Mouse (Mus musculus): ENCODE data around the gene Krt15. TPM values are rescaled to one million over a fixed set of nuclear protein-coding genes. Genes with fewer than 3 reads are reported as not detected.
A peak's percentile ranks its signal among the peaks of the same experiment; 100 is the strongest.

Krt15 gene
- polyA plus RNA-seq (2014; fragmentation: Nextera tagmentation; extraction: Ambion mirVana) = 3.4 and 6.7 TPM in 2 replicates

GRCm38 (mm10) chr11:100135731-100136130 is at the start of gene Krt15:
TSS of gene Krt15 (minus strand) at chr11:100135928.
- no peaks in the 10 kb centered on the region for H3K9me3 ChIP-seq (ENCODE audit: control insufficient read depth, low read length)
- no peak for DNase-seq (ENCODE audit: low spot score)
- H3K4me1 ChIP-seq (ENCODE audit: control insufficient read depth, insufficient read depth, low read length) = 0 out of 2 replicates have a peak, but pooled peaks cover 4% of the 10 kb centered on the region
- no peaks in the 10 kb centered on the region for H3K27me3 ChIP-seq (ENCODE audit: control insufficient read depth, insufficient read depth, low read length)
- H3K27ac ChIP-seq (replicated peaks; ENCODE audit: low read depth, low read length) = no peak within 1 kb of the TSS
- H3K9ac ChIP-seq (ENCODE audit: low read length) = no peak within 1 kb of the TSS
- no peaks in the 10 kb centered on the region for H3K36me3 ChIP-seq (ENCODE audit: control insufficient read depth, insufficient read depth, low read length)
- 68% methylated on average over 7 of the region's 7 CpGs for WGBS
- H3K4me2 ChIP-seq (ENCODE audit: low read depth, severe bottlenecking) = no peak within 1 kb of the TSS
- ATAC-seq (ENCODE audit: insufficient number of reproducible peaks, low FRiP score, low TSS enrichment, low read depth) = no peak
- H3K4me3 ChIP-seq (ENCODE audit: low read depth, low read length) = no peak within 1 kb of the TSS

GRCm38 (mm10) chr11:100181725-100182124 is 46.0 kb upstream of the Krt15 start:
- no peak overlapping the region for H3K27ac ChIP-seq (replicated peaks; ENCODE audit: low read depth, low read length)

GRCm38 (mm10) chr11:100179260-100179659 is 43.5 kb upstream of the Krt15 start:
- Histone ChIP-seq H3K27ac (replicated peaks; ENCODE audit: low read depth, low read length) (no peak overlapping the region), H3K9me3 (ENCODE audit: control insufficient read depth, low read length) (no peaks in the 10 kb centered on the region), H3K4me3 (ENCODE audit: low read depth, low read length) (no peak overlapping the region), H3K27me3 (ENCODE audit: control insufficient read depth, insufficient read depth, low read length) (no peaks in the 10 kb centered on the region), H3K4me2 (ENCODE audit: low read depth, severe bottlenecking) (no peak overlapping the region), H3K4me1 (ENCODE audit: control insufficient read depth, insufficient read depth, low read length) (no peaks in the 10 kb centered on the region), H3K36me3 (ENCODE audit: control insufficient read depth, insufficient read depth, low read length) (no peaks in the 10 kb centered on the region), H3K9ac (ENCODE audit: low read length) (no peak overlapping the region)
- 83% methylated on average over 3 of the region's 3 CpGs for WGBS
- DNase-seq (ENCODE audit: low spot score) (no peak), ATAC-seq (ENCODE audit: insufficient number of reproducible peaks, low FRiP score, low TSS enrichment, low read depth) (no peak)

More at GRCm38 (mm10) chr11:100181725-100182124, 46.0 kb upstream of the Krt15 start:
- Histone ChIP-seq H3K4me3 (ENCODE audit: low read depth, low read length) (no peak overlapping the region), H3K36me3 (ENCODE audit: control insufficient read depth, insufficient read depth, low read length) (no peaks in the 10 kb centered on the region), H3K9ac (ENCODE audit: low read length) (no peak overlapping the region), H3K4me2 (ENCODE audit: low read depth, severe bottlenecking) (no peak overlapping the region), H3K27me3 (ENCODE audit: control insufficient read depth, insufficient read depth, low read length) (no peaks in the 10 kb centered on the region), H3K9me3 (ENCODE audit: control insufficient read depth, low read length) (no peaks in the 10 kb centered on the region), H3K4me1 (ENCODE audit: control insufficient read depth, insufficient read depth, low read length) (no peaks in the 10 kb centered on the region)
- ATAC-seq (ENCODE audit: insufficient number of reproducible peaks, low FRiP score, low TSS enrichment, low read depth) (no peak), DNase-seq (ENCODE audit: low spot score) (no peak)
- 84% methylated on average over 7 of the region's 7 CpGs for WGBS

GRCm38 (mm10) chr11:100178307-100178706 is 42.6 kb upstream of the Krt15 start:
- ATAC-seq (ENCODE audit: insufficient number of reproducible peaks, low FRiP score, low TSS enrichment, low read depth) (no peak), DNase-seq (ENCODE audit: low spot score) (no peak)
- 78% methylated on average over 5 of the region's 5 CpGs for WGBS
- Histone ChIP-seq H3K4me2 (ENCODE audit: low read depth, severe bottlenecking) (no peak overlapping the region), H3K27me3 (ENCODE audit: control insufficient read depth, insufficient read depth, low read length) (no peaks in the 10 kb centered on the region), H3K9me3 (ENCODE audit: control insufficient read depth, low read length) (no peaks in the 10 kb centered on the region), H3K27ac (replicated peaks; ENCODE audit: low read depth, low read length) (no peak overlapping the region), H3K4me3 (ENCODE audit: low read depth, low read length) (no peak overlapping the region), H3K36me3 (ENCODE audit: control insufficient read depth, insufficient read depth, low read length) (no peaks in the 10 kb centered on the region), H3K4me1 (ENCODE audit: control insufficient read depth, insufficient read depth, low read length) (no peaks in the 10 kb centered on the region), H3K9ac (ENCODE audit: low read length) (no peak overlapping the region)

GRCm38 (mm10) chr11:100176791-100177190 is 41.1 kb upstream of the Krt15 start:
- Histone ChIP-seq H3K36me3 (ENCODE audit: control insufficient read depth, insufficient read depth, low read length) (no peaks in the 10 kb centered on the region), H3K27ac (replicated peaks; ENCODE audit: low read depth, low read length) (no peak overlapping the region), H3K27me3 (ENCODE audit: control insufficient read depth, insufficient read depth, low read length) (no peaks in the 10 kb centered on the region), H3K4me2 (ENCODE audit: low read depth, severe bottlenecking) (no peak overlapping the region), H3K4me3 (ENCODE audit: low read depth, low read length) (no peak overlapping the region), H3K9me3 (ENCODE audit: control insufficient read depth, low read length) (no peaks in the 10 kb centered on the region), H3K9ac (ENCODE audit: low read length) (no peak overlapping the region), H3K4me1 (ENCODE audit: control insufficient read depth, insufficient read depth, low read length) (no peaks in the 10 kb centered on the region)
- ATAC-seq (ENCODE audit: insufficient number of reproducible peaks, low FRiP score, low TSS enrichment, low read depth) (no peak), DNase-seq (ENCODE audit: low spot score) (no peak)
- 42% methylated on average over 9 of the region's 9 CpGs for WGBS

- 0 out of 2 replicates have a peak, but pooled peaks have one; percentile 9 for ATAC-seq (ENCODE audit: insufficient number of reproducible peaks, low FRiP score, low TSS enrichment, low read depth)
- Histone ChIP-seq H3K9me3 (ENCODE audit: control insufficient read depth, low read length) (no peaks in the 10 kb centered on the region), H3K27ac (replicated peaks; ENCODE audit: low read depth, low read length) (no peak overlapping the region), H3K4me3 (ENCODE audit: low read depth, low read length) (no peak overlapping the region), H3K4me2 (ENCODE audit: low read depth, severe bottlenecking) (no peak overlapping the region), H3K9ac (ENCODE audit: low read length) (no peak overlapping the region), H3K4me1 (ENCODE audit: control insufficient read depth, insufficient read depth, low read length) (no peaks in the 10 kb centered on the region), H3K27me3 (ENCODE audit: control insufficient read depth, insufficient read depth, low read length) (no peaks in the 10 kb centered on the region), H3K36me3 (ENCODE audit: control insufficient read depth, insufficient read depth, low read length) (no peaks in the 10 kb centered on the region)
- DNase-seq (ENCODE audit: low spot score) = peak; percentile 90
- 35% methylated on average over 14 of the region's 14 CpGs for WGBS
These were observed 33.3 kb upstream of the Krt15 start for GRCm38 (mm10) chr11:100168765-100169762.

GRCm38 (mm10) chr11:100168071-100168470 is 32.3 kb upstream of the Krt15 start:
- Histone ChIP-seq H3K4me2 (ENCODE audit: low read depth, severe bottlenecking) (no peak overlapping the region), H3K4me1 (ENCODE audit: control insufficient read depth, insufficient read depth, low read length) (no peaks in the 10 kb centered on the region), H3K4me3 (ENCODE audit: low read depth, low read length) (no peak overlapping the region), H3K27me3 (ENCODE audit: control insufficient read depth, insufficient read depth, low read length) (no peaks in the 10 kb centered on the region), H3K9ac (ENCODE audit: low read length) (no peak overlapping the region), H3K9me3 (ENCODE audit: control insufficient read depth, low read length) (no peaks in the 10 kb centered on the region), H3K36me3 (ENCODE audit: control insufficient read depth, insufficient read depth, low read length) (no peaks in the 10 kb centered on the region), H3K27ac (replicated peaks; ENCODE audit: low read depth, low read length) (no peak overlapping the region)
- 78% methylated on average over 8 of the region's 8 CpGs for WGBS
- 0 out of 2 replicates have a peak, but pooled peaks have one; percentile 56 for ATAC-seq (ENCODE audit: insufficient number of reproducible peaks, low FRiP score, low TSS enrichment, low read depth)
- DNase-seq (ENCODE audit: low spot score) = no peak

- DNase-seq (ENCODE audit: low spot score) (no peak), ATAC-seq (ENCODE audit: insufficient number of reproducible peaks, low FRiP score, low TSS enrichment, low read depth) (no peak)
- 44% methylated on average over 7 of the region's 7 CpGs for WGBS
- Histone ChIP-seq H3K4me2 (ENCODE audit: low read depth, severe bottlenecking) (no peak overlapping the region), H3K27ac (replicated peaks; ENCODE audit: low read depth, low read length) (no peak overlapping the region), H3K4me1 (ENCODE audit: control insufficient read depth, insufficient read depth, low read length) (no peaks in the 10 kb centered on the region), H3K27me3 (ENCODE audit: control insufficient read depth, insufficient read depth, low read length) (no peaks in the 10 kb centered on the region), H3K36me3 (ENCODE audit: control insufficient read depth, insufficient read depth, low read length) (no peaks in the 10 kb centered on the region), H3K9ac (ENCODE audit: low read length) (no peak overlapping the region), H3K9me3 (ENCODE audit: control insufficient read depth, low read length) (no peaks in the 10 kb centered on the region), H3K4me3 (ENCODE audit: low read depth, low read length) (no peak overlapping the region)
These were observed 28.7 kb upstream of the Krt15 start for GRCm38 (mm10) chr11:100164392-100164791.

All from limb, embryonic 11.5 days (tissue).